Mouse (Mus musculus) mature B cell (primary cell): ENCODE measurements around the gene Gm17657.

Experiments used
- in situ Hi-C: fragments of 300-500 bp; cut with MboI; formaldehyde crosslinking; loops from 2 replicates; pipeline ENCODE4 v1.14.3; 2019

The Gm17657 gene

DNA sequence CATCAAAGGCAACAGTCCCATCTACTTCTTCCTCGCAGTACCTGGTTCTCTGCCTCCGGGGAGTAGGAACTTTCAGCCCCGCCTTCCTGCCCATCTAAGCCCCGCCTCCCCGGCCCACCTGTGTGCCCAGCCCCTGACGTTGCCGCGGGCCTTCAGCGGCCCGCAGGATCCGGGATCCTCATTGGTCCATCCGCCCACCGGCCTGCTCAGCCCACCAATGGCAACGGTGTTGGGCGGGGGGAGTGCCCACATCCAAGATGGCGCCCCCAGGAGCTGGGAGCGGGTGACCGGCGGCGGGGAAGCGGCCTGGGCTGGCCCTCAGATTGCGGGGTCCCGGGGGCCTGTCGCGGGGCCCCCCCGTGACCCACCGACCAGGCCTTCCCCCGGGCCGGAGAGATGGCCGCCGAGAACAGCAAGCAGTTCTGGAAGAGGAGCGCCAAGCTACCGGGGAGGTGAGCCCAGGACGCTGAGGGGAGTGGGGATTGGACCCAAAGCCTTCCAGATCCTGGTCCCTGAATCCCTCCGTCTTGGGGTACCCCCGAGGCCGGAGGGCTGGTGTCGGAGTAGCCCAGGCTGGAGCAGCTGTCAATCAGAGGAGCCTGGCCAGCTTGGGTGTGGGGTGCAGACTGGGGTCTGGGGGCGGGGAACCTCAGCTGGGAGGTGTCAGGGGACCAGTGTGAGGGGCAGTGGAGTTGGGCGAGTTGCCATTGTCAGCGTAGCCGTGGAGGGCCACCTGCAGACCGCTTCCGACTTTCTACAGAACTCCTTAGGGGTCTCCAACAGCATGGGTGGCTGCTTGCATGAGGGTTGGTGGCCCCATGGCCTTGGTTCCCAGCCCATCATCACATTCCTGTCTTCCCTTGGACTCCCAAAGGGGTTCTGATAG is at the start of gene Gm17657, which contains the start of gene Tbc1d22b:
Gene Gm17657, minus strand, starts transcription at position 96 of the 886 bp plus-strand sequence.
Gene Tbc1d22b, plus strand, starts transcription at position 243 of the 886 bp plus-strand sequence.
- in situ Hi-C loops = no loop called here

DNA sequence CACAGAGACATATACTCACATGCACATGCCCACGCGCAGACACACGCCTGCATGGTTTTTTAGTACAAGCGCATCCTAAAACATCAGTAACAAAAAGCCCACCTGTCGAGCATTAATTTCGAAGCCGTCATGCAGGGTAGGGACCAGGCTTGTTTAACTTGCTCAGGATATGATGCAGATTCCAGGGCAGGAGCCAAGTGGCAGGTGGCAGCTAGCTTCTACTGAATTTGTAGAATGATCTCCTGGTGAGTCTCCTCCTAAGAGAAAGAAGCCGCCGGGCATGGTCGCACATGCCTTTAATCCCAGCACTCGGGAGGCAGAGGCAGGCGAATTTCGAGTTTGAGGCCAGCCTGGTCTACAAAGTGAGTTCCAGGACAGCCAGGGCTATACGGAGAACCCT is 49.6 kb upstream of the Gm17657 start:
- in situ Hi-C loops = no loop called here

DNA sequence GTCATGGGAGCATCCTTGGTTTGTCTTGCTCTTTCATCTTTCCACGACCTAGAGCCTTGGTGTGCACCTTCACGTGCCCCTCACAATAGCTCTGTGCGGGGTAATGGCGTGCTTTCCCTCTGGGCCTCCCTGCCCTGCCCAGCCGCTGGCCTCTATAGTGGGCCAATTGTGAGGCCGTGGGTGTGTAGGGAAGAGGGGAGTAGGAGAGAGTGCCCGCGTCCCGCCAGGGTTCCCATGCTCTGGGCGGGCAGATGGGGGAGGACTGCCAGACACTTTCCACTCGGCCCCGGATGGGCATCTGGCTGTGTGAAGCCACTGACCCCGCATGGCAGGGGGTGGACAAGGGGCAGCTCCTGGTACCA is 47.3 kb upstream of the Gm17657 start:
- in situ Hi-C loops = no loop called here

DNA sequence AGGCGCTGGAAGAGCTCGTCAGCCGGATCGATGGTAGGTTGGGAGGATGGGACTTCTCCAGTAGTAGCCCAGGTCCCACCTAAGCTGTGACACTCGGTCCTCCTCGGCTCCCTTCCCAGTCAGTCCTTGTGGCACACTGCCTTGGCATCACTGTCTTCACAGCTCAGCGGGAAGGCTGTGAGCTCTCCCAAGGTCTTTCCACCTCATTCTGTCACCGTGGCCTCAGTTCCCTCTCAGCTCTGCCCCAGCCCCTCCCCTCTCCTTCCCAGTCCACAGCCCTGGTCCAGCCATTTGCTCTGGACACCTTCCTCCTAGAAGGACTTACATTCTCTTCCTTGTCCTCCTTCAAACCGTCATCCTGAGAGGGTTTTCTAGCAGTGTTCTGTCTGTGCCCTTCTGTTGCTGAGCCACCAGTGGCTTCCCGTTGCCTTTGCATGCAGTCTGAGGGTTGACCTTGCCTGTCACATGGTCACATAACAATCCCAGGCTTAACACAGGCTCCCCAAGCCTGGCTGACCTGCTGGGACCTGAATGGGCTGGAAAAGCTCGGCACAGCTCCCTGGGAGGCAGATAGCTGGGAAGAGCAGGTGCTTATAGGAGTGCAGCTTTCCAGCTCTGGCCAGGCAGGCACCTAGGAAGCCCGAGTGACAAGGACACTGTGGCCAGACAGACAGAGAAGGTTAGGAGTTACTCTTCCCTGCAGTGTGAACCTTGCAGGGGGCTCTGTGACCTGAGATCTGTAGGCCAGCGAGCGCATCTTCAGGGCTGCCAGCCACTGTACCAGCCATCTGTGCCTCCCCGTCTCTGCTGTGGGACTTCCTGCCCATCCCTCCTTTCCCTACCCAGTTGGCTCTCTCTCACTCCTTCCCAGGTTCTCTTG is 46.7 kb upstream of the Gm17657 start:
- in situ Hi-C loops = no loop called here

DNA sequence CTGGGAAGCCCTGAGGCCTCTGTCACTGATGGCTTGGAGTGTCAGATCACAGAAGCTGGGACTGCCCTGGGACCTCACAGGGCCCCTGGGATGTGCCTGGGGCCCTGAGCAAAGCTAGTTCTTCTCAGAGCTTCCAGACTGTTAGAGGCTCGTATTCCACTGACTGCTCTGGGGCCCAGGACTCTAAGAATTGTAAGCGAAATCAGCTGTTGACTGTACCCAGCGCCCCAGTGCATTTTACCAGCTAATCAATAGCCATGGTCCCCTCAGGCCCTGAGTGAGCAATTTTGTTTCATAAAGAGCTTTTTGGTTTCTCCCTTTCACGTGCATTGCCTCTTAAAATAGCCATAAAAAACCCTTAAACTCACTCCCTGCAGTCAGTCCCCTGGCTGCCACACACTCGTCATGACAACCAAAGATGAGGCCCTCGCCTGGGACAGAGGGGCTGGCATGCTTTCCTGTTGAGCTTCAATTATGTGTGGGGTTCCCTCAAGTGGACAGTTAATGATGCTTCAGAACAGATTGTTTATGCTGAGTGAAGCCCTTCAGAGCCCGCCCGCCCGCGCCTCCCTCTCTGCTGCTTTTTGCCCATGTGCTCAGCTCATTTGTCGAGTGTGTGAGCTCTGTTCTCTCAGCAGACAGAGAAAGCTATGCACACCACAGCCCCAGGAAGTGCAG is 39.9 kb upstream of the Gm17657 start:
- in situ Hi-C loops = no loop called here

DNA sequence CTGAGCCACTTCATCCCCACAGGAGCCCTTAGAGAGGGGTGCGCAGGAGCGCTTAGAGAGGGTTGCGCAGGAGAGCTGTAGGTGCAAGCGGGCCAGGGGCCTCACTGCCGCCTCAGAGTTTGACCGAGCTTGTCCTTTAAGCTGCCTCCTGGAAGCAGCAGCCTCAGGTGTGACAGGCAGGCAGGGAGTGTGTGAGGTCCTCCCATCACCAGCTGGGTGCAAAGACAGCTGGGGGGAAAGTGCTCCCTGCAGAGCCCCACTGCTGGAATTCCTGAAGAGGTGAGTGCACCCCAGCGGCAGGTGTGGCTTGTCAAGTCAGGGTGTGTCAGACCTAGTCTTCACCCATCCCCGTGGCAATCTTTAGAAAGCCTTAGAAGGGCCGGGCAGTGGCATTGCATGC is 37.5 kb upstream of the Gm17657 start:
- in situ Hi-C loops = no loop called here

DNA sequence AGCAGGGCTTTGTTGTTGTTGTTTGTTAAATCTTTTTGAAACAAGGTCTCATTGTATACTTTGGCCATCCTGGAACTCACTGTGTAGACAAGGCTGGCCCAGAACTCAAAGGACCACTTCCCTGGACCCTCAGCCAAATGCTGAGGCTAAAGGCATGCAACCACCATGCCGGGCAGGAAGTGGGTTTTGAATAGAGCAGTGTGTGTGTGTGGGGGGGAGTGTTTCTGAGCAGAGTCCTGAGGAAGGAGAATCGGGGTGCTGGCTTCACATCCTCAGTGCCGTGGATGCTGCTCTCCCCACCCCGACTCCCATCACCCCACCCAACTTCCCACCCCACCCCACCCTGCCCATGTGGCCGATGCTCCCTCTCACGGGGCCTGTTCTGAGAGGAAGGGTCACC is 36.0 kb upstream of the Gm17657 start:
- in situ Hi-C loops = no loop called here

DNA sequence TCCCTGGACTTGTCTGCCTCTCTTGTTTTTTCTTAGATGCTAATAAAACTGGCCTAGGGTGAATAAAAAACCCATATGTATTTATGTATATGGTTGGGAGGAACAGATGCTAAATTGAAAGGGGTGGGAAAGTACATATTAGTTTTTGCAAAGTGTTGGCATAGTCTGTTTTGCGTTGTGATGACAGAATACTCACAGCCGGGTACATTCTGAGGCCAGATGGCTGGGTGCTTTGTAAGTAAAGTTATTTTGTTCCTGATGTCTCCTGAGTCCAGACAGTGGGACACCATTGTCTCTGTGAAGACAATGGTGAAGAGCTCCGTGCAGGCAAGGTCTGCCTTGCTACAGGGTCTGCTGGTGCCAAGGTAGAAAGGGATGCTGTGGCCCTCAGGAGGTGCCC is 35.3 kb upstream of the Gm17657 start:
- in situ Hi-C loops = no loop called here

DNA sequence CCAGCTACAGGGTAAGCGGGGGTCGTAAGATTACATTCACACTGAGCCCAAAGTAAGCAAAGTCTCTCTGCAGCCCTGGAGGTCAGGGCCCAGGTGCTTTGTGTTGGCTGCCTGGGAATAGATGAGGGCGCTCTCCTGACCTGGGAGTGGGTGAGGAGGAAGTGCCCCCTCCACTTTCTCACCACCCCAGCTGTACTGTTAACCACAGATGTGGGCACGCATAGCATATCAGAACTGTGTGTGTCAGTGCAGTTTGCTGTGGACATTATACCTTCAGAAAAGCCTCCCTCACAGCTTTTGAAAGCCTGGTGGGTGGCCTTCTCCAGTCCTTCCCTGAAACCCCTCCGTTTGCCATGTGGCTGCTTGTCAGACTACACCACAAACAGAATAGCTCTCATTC is 34.9 kb upstream of the Gm17657 start:
- in situ Hi-C loops = no loop called here

DNA sequence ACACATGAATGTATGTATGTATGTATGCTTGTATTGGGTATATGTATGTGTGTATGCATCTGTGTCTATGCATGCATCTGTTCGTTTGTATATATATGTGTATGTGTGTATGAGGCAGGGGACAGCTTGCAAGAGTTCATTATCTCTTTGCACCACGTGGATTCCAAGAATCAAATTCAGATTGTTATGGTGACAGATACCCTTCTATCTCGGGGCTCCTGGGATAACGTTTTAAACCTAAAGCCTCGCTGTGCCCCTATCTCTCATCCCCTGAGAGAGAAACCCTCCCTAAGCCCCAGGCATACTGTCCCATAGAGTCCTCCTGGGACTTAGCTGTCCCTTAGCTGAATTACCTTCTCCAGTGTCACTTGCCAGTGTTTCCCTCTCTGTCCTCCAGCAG is 34.1 kb upstream of the Gm17657 start:
- in situ Hi-C loops = no loop called here

DNA sequence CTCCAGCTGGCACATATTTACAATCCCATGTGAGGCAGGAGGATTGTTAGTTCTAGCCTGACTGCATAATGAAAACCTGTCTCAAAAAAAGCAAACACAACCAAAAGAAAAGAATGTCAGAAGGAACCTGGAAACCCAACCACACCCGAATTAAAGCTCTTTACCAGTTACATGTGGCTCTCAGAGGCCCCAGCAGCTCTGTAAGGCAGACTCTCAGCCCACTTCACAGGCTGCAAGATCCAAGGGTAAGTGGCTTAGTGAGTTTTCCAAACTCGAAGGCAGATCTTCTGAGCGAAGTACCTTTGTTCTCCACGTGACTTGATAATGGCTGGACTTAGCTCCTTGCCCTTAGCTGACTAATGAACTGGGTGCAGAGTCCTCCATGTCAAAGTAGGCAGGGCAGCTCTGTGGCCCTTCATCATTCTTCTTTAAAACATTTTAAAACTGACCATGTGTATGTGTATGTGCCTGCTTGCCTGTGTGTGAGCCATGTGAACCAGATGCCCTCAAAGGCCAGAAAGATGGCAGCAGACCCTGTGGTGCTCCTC is 30.2 kb upstream of the Gm17657 start:
- in situ Hi-C loops = no loop called here

DNA sequence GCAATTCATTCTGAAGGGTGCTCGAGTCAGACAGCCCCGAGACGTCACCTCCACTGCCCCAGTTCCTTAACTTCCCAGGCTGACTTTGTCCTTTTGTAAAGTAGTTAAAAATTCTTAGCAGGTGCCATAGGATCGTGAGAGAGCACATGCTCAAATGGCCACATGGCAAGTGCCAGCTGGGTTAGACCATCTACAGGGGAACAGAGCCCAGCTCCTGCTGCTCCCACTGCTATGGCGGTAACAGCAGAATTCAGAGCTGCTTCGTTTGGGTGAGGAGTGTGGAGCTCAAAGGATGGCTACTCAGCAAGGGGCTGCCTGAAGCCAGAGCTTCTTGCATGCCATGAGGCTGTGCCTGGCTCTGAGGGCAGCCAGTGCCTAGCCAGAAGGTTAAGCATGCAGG is 20.4 kb upstream of the Gm17657 start:
- in situ Hi-C loops = no loop called here

DNA sequence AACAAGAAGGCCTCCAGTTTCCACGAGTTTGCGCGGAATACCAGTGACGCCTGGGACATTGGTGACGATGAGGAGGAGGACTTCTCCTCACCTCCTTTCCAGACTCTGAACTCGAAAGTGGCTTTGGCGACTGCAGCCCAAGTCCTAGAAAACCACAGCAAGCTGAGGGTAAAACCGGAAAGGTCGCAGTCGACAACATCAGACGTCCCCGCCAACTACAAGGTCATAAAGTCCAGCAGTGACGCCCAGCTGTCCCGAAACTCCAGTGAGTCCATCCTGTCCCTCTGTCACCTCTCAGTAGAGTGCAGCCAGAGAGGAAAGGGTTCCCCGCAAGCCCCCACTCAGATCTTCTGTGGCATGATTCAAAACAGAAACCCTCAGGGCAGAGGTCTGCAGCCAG is 19.0 kb upstream of the Gm17657 start:
- in situ Hi-C loops = no loop called here

DNA sequence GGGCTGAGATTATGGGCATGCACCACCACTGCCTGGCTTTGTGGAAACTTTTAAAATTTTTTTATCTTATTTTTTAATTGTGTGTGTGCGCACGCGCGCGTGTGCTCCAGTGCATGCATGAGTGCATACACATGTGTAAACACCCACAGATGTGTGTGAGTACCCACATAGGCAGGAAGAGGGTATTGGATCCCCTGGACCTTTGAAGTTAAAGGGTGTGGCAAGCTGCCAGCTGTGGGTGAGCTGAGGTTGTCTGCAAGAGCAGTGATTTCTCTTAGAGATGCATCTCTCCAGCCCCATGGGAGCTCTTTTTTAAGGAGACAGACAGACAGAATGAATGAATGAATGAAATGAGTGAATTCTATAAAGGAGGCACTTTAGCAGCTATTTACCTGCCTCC is 16.1 kb upstream of the Gm17657 start:
- in situ Hi-C loops = no loop called here

DNA sequence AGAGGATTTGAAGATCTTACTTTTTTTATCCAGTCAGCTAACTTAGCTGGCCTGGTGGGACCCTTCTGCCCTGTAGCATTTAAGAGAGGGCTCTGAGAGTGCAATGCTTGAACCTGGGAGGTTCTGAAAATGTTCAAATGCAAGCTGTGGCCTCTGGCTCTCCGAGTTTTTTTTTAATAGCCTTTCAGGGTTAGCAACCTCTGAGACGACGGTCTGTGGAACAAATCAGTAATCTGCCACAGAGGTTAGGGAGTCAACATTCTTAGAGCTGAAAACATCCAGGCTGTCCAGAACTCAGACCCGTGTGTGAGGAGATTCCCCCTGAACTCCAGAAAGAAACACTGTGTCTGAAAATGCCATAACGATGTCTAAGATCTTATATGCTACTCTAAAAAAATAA is 9.0 kb upstream of the Gm17657 start:
- in situ Hi-C loops = no loop called here

DNA sequence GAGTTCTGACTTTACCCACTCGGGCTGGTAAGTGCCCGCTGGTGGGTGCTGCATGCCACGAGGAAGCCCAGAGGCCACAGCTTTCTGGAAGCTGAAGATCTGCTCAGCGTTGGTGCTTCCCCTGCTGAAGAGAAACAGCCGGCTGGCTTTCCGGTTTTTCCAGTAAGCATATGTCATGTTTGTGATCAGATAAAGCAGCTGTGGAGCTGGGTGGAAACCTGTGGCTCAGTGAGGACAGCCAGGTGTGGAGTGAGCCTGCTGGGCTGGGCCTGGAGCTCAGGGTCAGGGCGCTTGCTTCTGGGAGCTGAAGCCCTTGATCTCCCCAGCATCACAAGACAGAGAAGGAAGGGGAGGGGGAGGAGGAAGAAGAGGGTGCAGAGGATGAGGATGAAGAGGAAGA is 7.5 kb upstream of the Gm17657 start:
- in situ Hi-C loops = no loop called here

DNA sequence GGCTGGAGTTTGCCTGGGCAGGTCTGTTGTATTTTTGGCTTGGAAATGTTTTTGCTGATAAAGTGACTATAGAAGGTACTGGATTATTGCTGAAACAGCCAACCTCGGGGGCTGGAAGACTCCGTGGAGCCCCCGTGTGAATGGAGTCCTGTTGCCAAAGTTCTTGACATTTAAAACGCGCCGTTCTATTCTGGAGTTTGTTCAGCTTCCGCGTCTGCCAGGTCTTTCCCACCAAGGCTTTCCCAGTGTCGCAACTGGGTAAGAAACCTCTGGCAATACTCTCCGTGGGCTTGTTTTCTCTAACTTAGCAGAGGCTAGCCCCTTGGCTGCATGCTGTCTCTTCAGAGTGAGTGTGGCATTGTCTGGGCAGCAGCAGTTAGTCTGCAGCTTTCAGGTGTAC is 7.0 kb upstream of the Gm17657 start:
- in situ Hi-C loops = no loop called here

DNA sequence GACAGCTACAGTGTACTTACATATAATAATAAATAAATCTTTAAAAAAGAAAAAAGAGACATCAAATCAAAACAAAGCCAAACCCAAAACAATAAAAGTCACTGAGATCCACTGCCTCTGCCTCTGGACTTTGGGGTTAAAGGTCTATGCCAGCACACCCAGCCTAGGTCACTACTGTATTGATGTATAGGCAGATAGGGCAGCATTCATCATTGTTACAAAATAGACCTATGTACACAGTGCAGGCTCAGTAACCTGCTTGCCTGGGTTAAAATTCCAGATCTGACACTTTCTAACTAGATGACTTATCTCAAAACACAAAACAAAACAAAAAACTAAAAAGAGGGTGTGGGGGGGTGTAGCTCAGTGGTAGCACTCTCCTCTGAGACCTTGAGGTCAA is 4.7 kb upstream of the Gm17657 start:
- in situ Hi-C loops = no loop called here

DNA sequence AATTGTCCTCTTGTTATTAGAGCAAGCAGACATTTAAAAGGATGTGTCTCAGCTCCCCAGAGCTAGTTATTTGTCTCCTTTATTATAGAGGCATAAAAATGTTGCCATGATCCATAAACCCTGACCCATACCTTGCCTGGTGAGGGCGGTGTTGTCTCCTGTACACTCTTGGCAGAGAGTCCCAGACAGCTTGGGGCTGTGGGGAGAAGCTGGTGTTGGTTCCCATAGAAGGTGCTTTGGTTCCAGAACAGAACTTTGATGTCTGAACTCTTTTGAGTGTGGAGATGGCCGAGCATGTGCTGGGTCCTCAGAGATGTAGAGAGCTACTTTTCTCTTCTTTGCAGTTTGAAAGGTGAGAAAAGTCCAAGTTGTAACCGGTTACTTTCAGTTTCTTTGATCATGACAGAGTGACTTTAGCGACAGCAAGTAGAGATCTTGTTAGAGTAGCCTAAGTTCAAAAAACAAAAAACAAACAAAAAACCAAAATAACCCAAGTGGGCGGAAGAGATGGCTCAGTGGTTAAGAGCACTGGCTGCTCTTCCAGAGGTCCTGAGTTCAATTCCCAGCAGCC is 2.8 kb upstream of the Gm17657 start, which contains the start of gene Tmem217:
Gene Tmem217, minus strand, starts transcription at position 224 of the 571 bp plus-strand sequence.
- in situ Hi-C loops = no loop called here

DNA sequence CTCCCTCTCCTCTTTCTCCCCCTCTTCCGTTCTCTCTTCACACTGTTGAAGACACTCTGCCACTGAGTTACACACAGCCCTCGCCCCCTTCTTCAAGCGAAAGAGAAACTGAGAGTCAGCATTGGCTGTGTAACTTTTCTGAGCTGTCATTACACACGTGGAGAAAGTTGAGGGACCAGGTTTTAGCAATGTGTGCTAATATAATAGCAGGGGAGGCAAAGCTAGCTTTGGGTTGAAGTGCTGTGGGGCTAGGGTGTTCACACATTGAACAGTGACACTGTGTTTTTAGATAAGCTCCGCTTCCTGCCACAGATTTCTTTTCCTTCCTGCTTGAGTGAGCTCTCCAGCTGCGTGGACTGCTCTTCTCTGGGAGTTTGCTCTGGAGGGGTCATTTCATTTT is 1.6 kb upstream of the Gm17657 start:
- in situ Hi-C loops = no loop called here

DNA sequence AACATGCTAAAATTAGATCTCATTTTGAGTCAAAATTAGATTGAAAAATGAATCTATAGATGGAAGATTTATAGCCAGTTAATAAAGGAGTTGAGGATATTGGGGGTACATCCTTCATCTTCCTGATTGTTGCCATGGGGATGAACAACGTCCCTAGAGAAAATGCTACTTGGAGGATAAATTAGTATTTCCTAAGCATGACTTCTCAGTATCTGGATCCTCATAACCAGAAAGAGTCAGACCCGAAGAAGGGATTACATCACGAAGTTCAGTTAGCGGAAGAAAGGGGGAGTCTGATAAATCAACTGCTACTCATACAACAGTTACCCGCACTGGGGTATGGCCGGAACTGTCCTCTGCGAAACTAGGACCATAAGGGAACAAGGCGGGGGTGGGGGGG is 444 bp downstream of the Gm17657 start:
- in situ Hi-C loops = no loop called here

DNA sequence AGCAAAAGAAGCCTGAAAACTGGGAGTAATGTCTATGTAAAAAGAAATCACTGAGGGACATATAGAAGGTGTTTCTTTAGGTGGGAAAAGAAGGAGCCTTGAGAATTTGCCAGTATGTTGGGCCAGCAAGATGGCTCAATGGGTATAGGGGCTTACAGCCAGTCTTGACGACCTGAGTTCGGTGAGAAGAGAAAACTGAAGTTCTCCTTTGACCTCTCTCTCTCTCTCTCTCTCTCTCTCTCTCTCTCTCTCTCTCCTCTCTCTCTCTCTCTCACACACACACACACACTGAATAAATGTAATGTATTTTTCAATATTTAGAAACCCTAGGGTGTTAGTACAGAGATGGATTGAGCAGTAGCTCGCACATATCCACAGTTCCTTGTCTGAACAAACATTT is 944 bp downstream of the Gm17657 start:
- in situ Hi-C loops = no loop called here
